Mouse (Mus musculus) midbrain, embryonic 10.5 days (tissue): ENCODE results near the gene Kctd6. TPM values are rescaled to one million over a fixed set of nuclear protein-coding genes. Genes with fewer than 3 reads are reported as not detected.

ENCODE experiments used
- DNase-seq: peaks from one replicate; pipeline ENCODE4 v3.0.0-alpha.2; 2017; ENCODE audit warnings: low spot score
- H3K27ac ChIP-seq: fragments of 300-500 bp; sonication (generic); replicated peaks from 2 replicates; pipeline ENCODE4 v1.5.1; 2016; ENCODE audit warnings: mild to moderate bottlenecking
- H3K27me3 ChIP-seq: fragments of 300-500 bp; sonication (generic); 2 replicates; pipeline ENCODE4 v1.6.1; 2016; ENCODE audit warnings: low read depth, mild to moderate bottlenecking; ENCODE audit not compliant: poor library complexity, severe bottlenecking
- H3K36me3 ChIP-seq: fragments of 300-500 bp; sonication (generic); 2 replicates; pipeline ENCODE4 v1.6.1; 2016; ENCODE audit warnings: mild to moderate bottlenecking, moderate library complexity
- H3K4me1 ChIP-seq: fragments of 300-500 bp; sonication (generic); 2 replicates; pipeline ENCODE4 v1.6.1; 2016
- H3K4me3 ChIP-seq: fragments of 300-500 bp; sonication (generic); 2 replicates; pipeline ENCODE4 v1.5.1; 2016; ENCODE audit warnings: mild to moderate bottlenecking, moderate library complexity
- H3K9me3 ChIP-seq: fragments of 300-500 bp; sonication (generic); replicated peaks from 2 replicates; pipeline ENCODE4 v1.6.1; 2016; ENCODE audit warnings: mild to moderate bottlenecking
- WGBS: fragments of 180-500 bp; shearing (Covaris S2); methylation state at CpG from one replicate; pipeline ENCODE4 v1.1.7; 2016; 5-methylcytosine and 5-hydroxymethylcytosine counted together
- polyA plus RNA-seq: library from polyadenylated mRNA; unstranded; fragments of >200 nt; fragmentation: Nextera tagmentation; extraction: Ambion mirVana; gene quantifications from 2 replicates; pipeline ENCODE4 v1.2.1, GENCODE M21; 2016

Gene Kctd6
- polyA plus RNA-seq, 1 experiment from 2014 or later: 2.4 TPM

DNA sequence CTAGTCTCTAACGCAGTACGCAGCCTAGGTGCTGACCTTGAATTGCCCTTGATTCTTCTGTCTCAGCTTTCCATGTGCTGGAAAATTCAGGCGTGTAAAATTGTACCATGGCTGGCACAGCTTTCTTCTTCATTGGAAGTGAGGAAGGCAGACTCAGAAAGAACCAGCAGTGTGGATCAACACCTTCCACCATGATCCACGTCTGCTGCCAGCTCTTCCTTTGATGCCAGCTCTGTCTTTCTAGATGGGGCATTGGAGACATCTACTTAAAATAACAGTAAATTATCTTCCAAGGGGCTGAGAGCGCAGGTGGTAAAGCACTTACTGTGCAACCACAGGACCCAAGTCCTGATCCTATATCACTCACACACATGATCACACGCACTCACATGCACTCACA is 21.2 kb upstream of the Kctd6 start:
- H3K4me3 ChIP-seq: no peak overlapping the region
- WGBS: 85% methylated on average over 6 of the region's 6 CpGs
- no peaks in the 10 kb centered on the region for H3K27me3 ChIP-seq
- H3K9me3 ChIP-seq: no peaks in the 10 kb centered on the region
- H3K27ac ChIP-seq: no peak overlapping the region
- no peaks in the 10 kb centered on the region for H3K4me1 ChIP-seq
- DNase-seq: no peak
- no peaks in the 10 kb centered on the region for H3K36me3 ChIP-seq

DNA sequence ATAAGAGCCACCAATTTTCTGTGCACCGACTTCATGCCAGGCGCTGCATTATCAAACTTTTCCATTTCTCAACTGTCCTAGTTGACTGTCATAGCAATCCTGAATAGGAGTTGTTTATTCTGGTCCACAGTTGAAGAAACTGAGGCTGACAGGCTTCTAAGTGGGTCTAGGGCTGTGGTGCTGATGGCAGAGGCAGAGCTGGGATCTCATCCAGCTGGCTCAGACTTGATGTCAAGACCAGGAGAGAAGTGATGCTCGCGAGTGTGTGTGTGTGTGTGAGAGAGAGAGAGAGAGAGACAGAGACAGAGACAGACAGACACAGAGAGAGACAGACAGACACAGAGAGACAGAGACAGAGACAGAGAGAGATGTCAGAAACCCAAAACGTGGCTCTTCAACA is 13.2 kb upstream of the Kctd6 start:
- Histone ChIP-seq H3K4me1 (no peaks in the 10 kb centered on the region), H3K4me3 (no peak overlapping the region), H3K27ac (no peak overlapping the region), H3K27me3 (no peaks in the 10 kb centered on the region), H3K9me3 (no peaks in the 10 kb centered on the region), H3K36me3 (no peaks in the 10 kb centered on the region)
- 88% methylated on average over 5 of the region's 5 CpGs for WGBS
- DNase-seq: no peak

DNA sequence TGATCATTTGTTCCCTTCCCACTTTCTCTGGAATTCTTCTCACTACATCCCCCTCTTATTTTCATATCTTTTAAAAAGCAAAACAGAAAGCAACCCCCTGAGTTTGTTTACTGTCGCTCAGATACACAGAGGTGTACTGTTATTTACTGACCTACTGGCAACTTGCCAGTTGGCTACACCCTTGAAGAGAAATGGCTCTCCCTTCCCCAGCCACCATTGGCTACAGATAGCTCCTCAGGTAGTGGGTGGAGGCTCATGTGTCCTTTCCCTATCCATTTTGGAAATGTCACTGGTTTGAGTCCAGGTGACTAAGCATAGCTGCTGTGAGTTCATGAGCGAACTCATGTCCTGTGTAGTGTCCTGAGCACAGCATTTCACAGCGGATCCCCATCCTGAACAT is 12.2 kb upstream of the Kctd6 start:
- Histone ChIP-seq H3K27me3 (no peaks in the 10 kb centered on the region), H3K9me3 (no peaks in the 10 kb centered on the region), H3K4me1 (peaks cover 3% of the 10 kb centered on the region), H3K36me3 (no peaks in the 10 kb centered on the region), H3K27ac (no peak overlapping the region), H3K4me3 (no peak overlapping the region)
- no peak for DNase-seq
- 87% methylated on average over 3 of the region's 3 CpGs for WGBS

DNA sequence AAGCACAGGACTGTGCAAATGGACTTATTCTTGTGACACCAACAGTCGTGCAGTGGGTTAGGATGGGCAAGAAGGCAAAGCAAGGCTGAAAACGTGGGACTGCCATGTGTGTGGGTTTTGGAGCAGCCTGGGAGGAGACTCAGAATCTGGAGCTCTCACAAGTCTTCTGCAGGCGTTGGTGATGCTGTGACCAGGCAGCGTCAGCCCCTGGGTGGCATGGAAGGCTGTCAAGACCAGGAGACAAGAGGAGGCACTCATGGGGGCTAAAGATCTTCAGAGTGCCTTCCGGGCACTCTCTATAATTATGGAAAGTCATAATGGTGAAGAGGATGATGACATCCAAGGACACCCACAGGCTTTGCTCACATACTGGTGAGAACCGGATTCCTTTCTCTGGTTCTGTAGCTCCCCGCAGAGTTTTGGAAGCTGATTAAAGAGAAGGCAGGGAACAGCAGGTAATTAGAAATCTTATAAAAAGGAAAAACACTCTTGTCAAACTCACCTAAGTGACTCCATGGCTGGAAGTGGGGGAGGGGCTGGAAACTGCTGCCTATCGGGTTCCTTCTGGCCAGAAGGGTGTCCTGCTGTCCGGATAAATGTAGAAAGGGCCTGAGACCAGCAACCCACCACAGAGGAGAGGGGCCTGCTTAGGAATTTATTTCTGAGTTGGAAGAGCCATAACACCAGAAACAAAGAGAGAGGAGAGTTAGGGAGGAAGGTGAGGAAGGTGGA is 7.6 kb upstream of the Kctd6 start:
- Histone ChIP-seq H3K27me3 (no peaks in the 10 kb centered on the region; the same call in 1 of the 2 replicates), H3K36me3 (no peaks in the 10 kb centered on the region), H3K9me3 (no peaks in the 10 kb centered on the region), H3K4me3 (no peak overlapping the region), H3K4me1 (peaks cover 13% of the 10 kb centered on the region), H3K27ac (no peak overlapping the region)
- no peak for DNase-seq
- 63% methylated on average over 9 of the region's 9 CpGs for WGBS

DNA sequence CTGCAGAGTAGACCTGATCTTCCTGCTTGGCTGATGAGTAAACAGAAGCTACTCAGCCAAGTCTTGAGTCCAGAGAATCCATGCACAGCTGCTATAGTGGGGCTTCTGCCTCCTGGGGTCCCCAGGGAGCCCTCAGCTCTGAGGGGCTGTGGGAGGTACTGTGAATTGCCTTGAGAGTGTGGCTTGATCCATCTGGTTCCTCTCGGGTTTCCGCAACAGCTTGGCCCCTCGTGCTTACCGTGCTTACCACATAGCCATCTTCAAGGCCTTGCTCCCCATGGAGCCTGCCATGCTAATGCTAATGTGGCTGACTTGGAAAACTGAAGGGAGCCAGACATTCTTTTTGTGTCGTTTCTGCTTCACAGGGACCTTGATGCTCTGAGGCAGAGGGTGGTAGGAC is 6.8 kb upstream of the Kctd6 start:
- Histone ChIP-seq H3K36me3 (no peaks in the 10 kb centered on the region), H3K27ac (peak overlapping the region; percentile 28; the same call in 1 of the 2 replicates), H3K9me3 (no peaks in the 10 kb centered on the region), H3K27me3 (no peaks in the 10 kb centered on the region; the same call in 1 of the 2 replicates), H3K4me1 (peaks cover 13% of the 10 kb centered on the region), H3K4me3 (no peak overlapping the region)
- 22% methylated on average over 5 of the region's 5 CpGs for WGBS
- peak; percentile 22 for DNase-seq

DNA sequence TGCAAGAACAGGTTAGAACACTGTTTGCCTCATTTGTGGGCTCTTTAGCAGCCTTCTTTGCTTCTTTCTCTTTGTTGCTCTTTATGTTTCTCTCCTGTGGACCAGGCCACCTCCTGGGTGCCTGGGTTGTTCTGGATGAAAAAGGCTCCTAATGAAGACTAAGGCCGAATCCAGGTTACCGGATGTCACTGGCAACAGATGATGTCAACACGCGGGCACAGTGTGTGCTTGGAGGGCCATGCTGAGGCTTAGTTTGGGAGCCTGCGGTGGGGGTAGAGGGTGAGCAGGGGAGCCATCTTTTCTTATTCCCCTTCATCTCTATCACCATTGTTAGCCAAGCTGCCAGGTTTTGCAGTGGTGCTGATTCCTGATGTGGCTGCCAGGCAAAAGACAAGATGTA is 6.4 kb upstream of the Kctd6 start:
- H3K4me1 ChIP-seq: peaks cover 13% of the 10 kb centered on the region
- H3K9me3 ChIP-seq: no peaks in the 10 kb centered on the region
- no peaks in the 10 kb centered on the region; the same call in 1 of the 2 replicates for H3K27me3 ChIP-seq
- WGBS: 60% methylated on average over 5 of the region's 5 CpGs
- H3K27ac ChIP-seq: peak overlapping the region; percentile 28; the same call in 1 of the 2 replicates
- H3K36me3 ChIP-seq: no peaks in the 10 kb centered on the region
- DNase-seq: no peak
- H3K4me3 ChIP-seq: no peak overlapping the region

DNA sequence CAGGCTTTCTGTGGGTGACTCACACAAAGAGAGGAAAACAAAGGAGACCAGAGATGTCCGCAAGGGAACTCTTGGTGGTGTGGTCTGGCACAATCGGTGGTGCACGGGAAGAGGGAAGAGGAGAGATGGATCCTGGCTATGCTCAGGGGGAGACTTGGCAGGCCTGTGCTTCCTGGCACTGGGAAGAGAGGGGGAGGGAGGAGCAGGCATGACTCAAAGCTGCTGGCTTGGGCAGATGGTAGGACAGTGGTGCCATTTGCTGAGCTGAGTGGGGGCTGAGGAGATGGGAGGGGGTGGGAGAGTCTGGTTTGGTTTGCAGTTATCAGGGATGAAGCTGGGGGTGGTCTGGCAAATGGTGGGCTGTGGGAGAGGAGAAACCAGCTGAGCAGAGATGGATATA is 5.1 kb upstream of the Kctd6 start:
- 79% methylated on average over 3 of the region's 3 CpGs for whole genome bisulfite sequencing
- Histone ChIP-seq H3K27ac (no peak overlapping the region), H3K36me3 (no peaks in the 10 kb centered on the region), H3K9me3 (no peaks in the 10 kb centered on the region), H3K4me3 (no peak overlapping the region), H3K4me1 (peaks cover 17% of the 10 kb centered on the region), H3K27me3 (no peaks in the 10 kb centered on the region; the same call in none of the 2 replicates)
- DNase-seq: no peak

DNA sequence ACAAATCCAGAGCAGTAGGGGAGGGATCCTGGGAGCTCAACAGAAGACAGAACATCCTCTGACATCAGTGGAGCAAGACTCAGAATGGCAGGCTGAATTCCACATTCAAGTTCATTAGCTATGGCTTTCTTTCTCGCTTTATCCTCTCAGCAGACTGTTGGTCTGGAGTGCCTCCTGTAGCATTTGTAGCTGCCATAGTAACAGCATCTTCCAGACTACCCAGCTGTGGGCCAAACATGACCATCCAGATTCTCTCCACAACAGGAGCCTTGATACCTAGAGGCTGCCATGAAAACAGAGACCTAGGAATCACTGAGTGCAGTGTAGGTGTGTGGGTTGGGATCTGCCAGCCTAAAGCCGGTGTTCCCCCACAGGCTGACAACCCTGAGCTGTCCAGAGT is 4.0 kb upstream of the Kctd6 start:
- Histone ChIP-seq H3K4me1 (peaks cover 23% of the 10 kb centered on the region), H3K36me3 (no peaks in the 10 kb centered on the region), H3K27ac (no peak overlapping the region), H3K9me3 (no peaks in the 10 kb centered on the region), H3K4me3 (no peak overlapping the region), H3K27me3 (peaks cover 4% of the 10 kb centered on the region)
- no peak for DNase-seq
- WGBS: 89% methylated on average over 2 of the region's 2 CpGs

DNA sequence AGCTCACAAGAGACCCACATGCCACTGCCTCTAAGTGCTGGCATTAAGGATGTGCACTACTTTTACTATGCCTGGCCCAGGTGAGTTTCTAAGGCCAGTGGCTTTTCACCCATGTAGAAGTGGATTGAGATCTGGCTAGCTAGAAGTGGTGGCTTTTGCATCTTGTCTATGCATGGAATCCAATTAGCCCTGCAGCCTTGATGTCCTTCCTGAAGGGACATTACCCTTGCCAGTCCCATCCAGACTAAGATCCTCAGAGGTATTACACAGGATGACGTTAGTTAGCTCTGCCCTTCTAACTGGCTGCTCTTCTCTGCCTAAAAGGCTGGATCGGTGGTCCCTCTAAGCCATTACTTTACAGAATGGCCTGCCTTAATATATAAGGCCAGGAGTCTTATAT is 944 bp upstream of the Kctd6 start:
- Histone ChIP-seq H3K4me3 (no peak overlapping the region), H3K4me1 (peaks cover 26% of the 10 kb centered on the region), H3K36me3 (no peaks in the 10 kb centered on the region), H3K27ac (no peak overlapping the region), H3K9me3 (no peaks in the 10 kb centered on the region), H3K27me3 (peaks cover 35% of the 10 kb centered on the region)
- DNase-seq: no peak
- 76% methylated on average over 2 of the region's 2 CpGs for WGBS

DNA sequence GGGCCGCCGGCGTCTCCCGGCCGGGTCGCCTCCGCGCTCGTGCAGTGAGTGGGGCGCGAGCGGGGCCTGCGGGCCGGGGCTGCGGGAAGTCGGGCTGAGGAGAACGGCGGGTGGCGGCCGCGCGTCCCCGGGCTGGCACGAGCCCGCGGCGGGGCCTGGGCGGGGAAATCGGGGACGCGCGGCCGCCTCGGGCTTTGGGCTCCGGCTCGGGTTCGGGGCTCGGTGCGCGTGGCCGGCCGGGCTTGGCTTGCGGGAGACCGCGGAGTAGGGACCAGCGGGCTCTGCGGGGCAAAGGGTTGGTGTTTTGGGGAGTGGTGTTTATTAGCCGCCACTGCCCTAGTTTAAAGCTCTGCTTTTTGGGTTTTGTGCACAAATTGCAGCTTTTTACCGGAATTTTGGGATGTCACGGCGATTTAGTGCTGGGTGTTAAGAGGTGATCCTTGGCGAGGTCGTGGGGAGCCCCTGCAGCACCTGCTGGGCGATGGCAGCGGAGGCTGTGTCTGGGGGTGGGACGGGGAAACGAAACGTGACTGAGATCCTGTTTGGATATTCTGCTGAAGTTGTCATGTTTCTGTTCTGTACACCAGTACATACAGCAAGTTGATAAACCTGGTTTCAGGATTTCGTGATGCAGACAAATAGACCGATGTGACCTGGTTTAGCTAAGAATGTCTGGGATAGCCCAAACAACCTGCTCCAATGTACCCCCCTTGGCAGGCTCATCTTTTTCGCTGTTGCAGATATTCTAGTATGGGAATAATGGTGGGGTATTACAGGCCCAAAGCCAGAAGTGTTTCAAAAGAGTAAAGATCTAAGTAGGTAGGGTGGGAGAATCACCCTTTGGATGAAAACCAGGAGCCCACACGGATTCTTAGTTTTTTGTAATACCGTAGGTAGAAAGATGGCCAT is 613 bp downstream of the Kctd6 start:
- Histone ChIP-seq H3K27ac (peak overlapping the region; percentile 91), H3K4me1 (peaks cover 42% of the 10 kb centered on the region), H3K27me3 (peaks cover 43% of the 10 kb centered on the region), H3K4me3 (peak overlapping the region; percentile 68), H3K36me3 (no peaks in the 10 kb centered on the region), H3K9me3 (no peaks in the 10 kb centered on the region)
- DNase-seq: peak; percentile 82
- WGBS: 2% methylated on average over 63 of the region's 63 CpGs

DNA sequence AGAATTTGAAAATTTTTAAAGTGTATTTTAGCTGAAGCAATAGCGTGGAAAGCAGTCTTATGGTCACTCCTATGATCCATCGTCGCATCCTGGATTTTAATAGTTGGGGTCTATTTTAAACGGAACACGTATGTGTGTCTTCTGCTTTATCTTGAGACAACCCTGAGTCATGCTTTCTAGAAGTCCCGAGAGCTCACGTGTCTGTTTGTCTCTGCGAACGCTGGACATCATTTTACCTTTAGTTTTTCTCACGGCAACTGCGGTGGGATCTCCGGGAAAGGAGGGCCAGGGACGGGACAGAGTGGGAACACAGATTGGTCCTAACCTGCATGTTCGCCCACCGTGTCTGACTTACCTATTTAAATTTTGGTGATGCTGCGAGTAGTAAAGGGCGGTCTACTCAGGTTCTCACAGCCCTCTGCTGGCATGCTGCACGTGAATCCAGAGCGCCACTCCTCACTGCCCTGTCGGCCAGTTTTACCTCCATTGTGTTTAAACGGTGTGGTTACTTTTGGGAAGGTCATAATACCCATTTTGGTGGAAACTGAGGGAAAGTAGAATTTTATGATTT is 1.4 kb downstream of the Kctd6 start:
- 11% methylated on average over 21 of the region's 21 CpGs for WGBS
- H3K4me3 ChIP-seq: peak overlapping the region; percentile 68
- H3K36me3 ChIP-seq: no peaks in the 10 kb centered on the region
- peaks cover 47% of the 10 kb centered on the region for H3K27me3 ChIP-seq
- H3K4me1 ChIP-seq: peaks cover 47% of the 10 kb centered on the region
- no peaks in the 10 kb centered on the region for H3K9me3 ChIP-seq
- H3K27ac ChIP-seq: no peak overlapping the region
- peak; percentile 30 for DNase-seq

DNA sequence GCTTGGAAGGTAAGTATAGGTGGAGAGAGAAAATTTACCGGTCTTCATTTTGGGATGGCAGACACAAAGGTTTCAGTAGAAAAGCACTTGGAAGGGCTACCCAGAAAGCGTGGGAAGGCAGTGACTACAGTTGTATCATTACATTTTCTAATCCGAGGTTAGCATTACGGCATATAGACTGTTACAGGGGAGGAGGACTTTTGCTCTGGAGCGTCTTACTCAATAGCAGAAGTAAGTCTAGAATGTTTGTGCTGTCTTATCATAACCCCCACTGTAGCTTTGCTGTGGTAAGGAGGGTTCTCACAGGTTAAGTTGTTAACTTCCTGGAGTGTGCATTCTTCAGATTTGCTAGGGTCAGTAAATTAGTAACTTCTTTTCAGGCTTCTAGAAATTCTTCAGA is 2.2 kb downstream of the Kctd6 start:
- Histone ChIP-seq H3K4me3 (no peak overlapping the region), H3K27ac (no peak overlapping the region), H3K4me1 (peaks cover 47% of the 10 kb centered on the region), H3K36me3 (no peaks in the 10 kb centered on the region), H3K27me3 (peaks cover 47% of the 10 kb centered on the region), H3K9me3 (no peaks in the 10 kb centered on the region)
- DNase-seq: no peak
- WGBS: 70% methylated on average over 5 of the region's 5 CpGs

DNA sequence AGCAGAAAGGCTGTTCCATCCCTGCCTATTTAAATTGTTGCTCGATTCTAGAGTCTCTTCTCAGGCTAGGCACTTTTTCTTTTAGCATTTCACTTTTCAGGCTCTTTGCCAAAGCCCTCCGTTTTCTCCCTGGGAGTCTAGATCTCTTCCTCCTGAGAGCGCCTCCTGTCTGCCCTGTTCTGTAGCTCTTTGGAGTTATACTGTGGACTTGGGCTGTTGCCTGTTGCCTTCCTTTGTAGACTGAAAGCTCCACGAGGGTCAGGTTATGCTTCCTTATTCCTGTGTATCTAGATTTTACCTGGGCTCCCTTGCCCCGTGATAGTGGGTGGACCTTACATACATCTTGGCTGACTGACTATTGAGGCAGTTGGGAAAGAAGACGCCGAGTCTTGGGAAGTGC is 4.3 kb downstream of the Kctd6 start:
- 33% methylated on average over 7 of the region's 7 CpGs for WGBS
- peaks cover 9% of the 10 kb centered on the region for H3K36me3 ChIP-seq
- H3K9me3 ChIP-seq: no peaks in the 10 kb centered on the region
- no peak overlapping the region for H3K4me3 ChIP-seq
- no peak overlapping the region for H3K27ac ChIP-seq
- DNase-seq: no peak
- peaks cover 47% of the 10 kb centered on the region for H3K4me1 ChIP-seq
- H3K27me3 ChIP-seq: peaks cover 47% of the 10 kb centered on the region
